Mouse (Mus musculus) hindbrain, embryonic 13.5 days (tissue): ENCODE measurements around the gene Ahctf1. TPM values are rescaled to one million over a fixed set of nuclear protein-coding genes. Genes with fewer than 3 reads are reported as not detected.
A peak's percentile ranks its signal among the peaks of the same experiment; 100 is the strongest.
"Not testable (repeated sequence)": the region's sequence is repeated elsewhere in the genome, so short reads cannot be mapped to it uniquely, and the experiment has no call there.

Source experiments
- ATAC-seq: fragments of 200-750 bp; cut with Nextera tagmentation; 2 replicates; pipeline ENCODE4 v1.8.0; 2017; ENCODE audit warnings: moderate TSS enrichment; ENCODE audit not compliant: low FRiP score
- H3K27ac ChIP-seq: fragments of 300-500 bp; sonication (generic); 2 replicates; pipeline ENCODE4 v1.5.1; 2015; ENCODE audit warnings: inconsistent platforms, mild to moderate bottlenecking, moderate library complexity
- H3K27me3 ChIP-seq: fragments of 300-500 bp; sonication (generic); 2 replicates; pipeline ENCODE4 v1.6.1; 2015; ENCODE audit warnings: mild to moderate bottlenecking, inconsistent platforms
- H3K36me3 ChIP-seq: fragments of 300-500 bp; sonication (generic); 2 replicates; pipeline ENCODE4 v1.6.1; 2015; ENCODE audit warnings: mild to moderate bottlenecking, inconsistent platforms
- H3K4me1 ChIP-seq: fragments of 300-500 bp; sonication (generic); replicated peaks from 2 replicates; pipeline ENCODE4 v1.6.1; 2015; ENCODE audit warnings: inconsistent platforms
- H3K4me2 ChIP-seq: fragments of 300-500 bp; sonication (generic); 2 replicates; pipeline ENCODE4 v1.6.1; 2015; ENCODE audit warnings: inconsistent platforms, mild to moderate bottlenecking, moderate library complexity
- H3K4me3 ChIP-seq: fragments of 300-500 bp; sonication (generic); 2 replicates; pipeline ENCODE4 v1.5.1; 2015; ENCODE audit warnings: mild to moderate bottlenecking, inconsistent platforms
- H3K9ac ChIP-seq: fragments of 300-500 bp; sonication (generic); 2 replicates; pipeline ENCODE4 v1.6.1; 2015; ENCODE audit warnings: mild to moderate bottlenecking, inconsistent platforms
- H3K9me3 ChIP-seq: fragments of 300-500 bp; sonication (generic); 2 replicates; pipeline ENCODE4 v1.6.1; 2016; ENCODE audit warnings: inconsistent platforms
- WGBS: fragments of 180-500 bp; shearing (Covaris S2); methylation state at CpG from one replicate; pipeline ENCODE4 v1.1.7; 2015; 5-methylcytosine and 5-hydroxymethylcytosine counted together
- polyA plus RNA-seq: library from polyadenylated mRNA; unstranded; fragments of >200 nt; fragmentation: Nextera tagmentation; extraction: Ambion mirVana; gene quantifications from 2 replicates; pipeline ENCODE4 v1.2.1, GENCODE M21; 2015

The Ahctf1 gene
- polyA plus RNA-seq, 1 experiment from 2014 or later: 17.0 TPM

DNA sequence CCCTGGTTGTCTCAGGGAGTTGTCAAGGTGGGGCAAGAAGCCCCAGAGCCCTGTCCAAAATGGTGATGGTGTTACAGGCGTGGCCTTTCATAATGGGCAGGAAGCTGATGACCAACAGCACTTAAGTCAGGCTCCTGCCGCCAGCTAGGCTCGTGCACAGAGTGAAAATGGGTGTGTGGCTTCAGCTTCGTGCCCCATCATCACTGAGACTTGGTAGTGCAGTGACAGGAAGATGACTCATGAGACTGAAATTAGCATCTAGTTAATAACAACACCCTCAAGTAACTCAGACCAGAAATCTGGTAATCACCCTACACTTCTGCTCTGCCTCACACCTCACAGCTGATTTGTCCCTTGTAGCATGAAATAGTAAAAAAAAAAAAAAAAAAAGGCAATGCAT lies 25.4 kb upstream of the Ahctf1 start:
- Histone ChIP-seq H3K9ac (no peak overlapping the region), H3K4me1 (no peaks in the 10 kb centered on the region), H3K9me3 (no peaks in the 10 kb centered on the region), H3K27ac (no peak overlapping the region), H3K36me3 (no peaks in the 10 kb centered on the region), H3K27me3 (no peaks in the 10 kb centered on the region), H3K4me3 (no peak overlapping the region), H3K4me2 (no peak overlapping the region)
- WGBS: 77% methylated on average over 4 of the region's 4 CpGs
- no peak for ATAC-seq

DNA sequence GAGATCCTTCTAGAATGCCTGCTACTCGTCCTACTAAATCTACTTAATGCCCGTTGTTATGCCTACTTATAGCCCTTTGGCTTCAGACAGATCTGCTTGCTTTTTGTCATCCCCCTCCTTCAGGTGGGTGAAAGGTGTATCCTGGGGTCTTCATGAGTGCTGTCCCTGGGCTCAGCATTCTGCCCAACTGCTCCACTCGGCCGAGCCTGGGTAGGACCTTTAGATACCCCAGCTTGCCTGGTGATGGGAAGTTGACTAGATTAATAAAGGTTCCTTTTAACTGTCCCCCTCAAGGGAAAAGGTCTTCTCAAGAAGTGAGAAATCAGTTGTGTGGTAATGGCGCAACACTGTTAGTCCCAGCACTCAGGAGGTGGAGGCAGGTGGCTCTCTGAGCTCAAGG lies 24.6 kb upstream of the Ahctf1 start:
- Histone ChIP-seq H3K27me3 (no peaks in the 10 kb centered on the region), H3K9me3 (no peaks in the 10 kb centered on the region), H3K4me2 (no peak overlapping the region), H3K27ac (no peak overlapping the region), H3K36me3 (no peaks in the 10 kb centered on the region), H3K4me3 (no peak overlapping the region), H3K4me1 (no peaks in the 10 kb centered on the region), H3K9ac (no peak overlapping the region)
- 93% methylated on average over 5 of the region's 5 CpGs for WGBS
- ATAC-seq: no peak

DNA sequence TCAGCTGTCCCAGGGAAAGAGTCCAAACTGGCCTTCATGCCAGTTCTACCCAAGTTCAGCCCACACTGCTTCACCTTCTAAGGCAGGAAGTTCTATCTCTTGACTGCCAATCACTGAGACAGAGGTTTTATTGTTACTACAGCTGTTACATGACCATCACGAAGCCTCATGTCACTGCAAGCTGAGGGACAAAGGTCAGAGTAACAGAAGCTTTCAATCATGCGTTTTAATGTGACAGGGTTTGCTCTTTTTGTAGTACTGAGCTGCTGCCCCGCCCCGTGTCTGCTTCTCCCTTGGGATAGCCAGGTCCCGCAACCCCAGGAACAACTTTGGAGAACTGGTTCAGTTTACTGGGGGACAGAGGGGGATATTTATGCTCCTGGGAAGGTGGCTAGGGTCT lies 21.1 kb upstream of the Ahctf1 start:
- Histone ChIP-seq H3K27ac (no peak overlapping the region), H3K4me2 (no peak overlapping the region), H3K4me3 (no peak overlapping the region), H3K9ac (no peak overlapping the region), H3K4me1 (no peaks in the 10 kb centered on the region), H3K27me3 (no peaks in the 10 kb centered on the region), H3K9me3 (no peaks in the 10 kb centered on the region), H3K36me3 (no peaks in the 10 kb centered on the region)
- 74% methylated on average over 5 of the region's 5 CpGs for WGBS
- no peak for ATAC-seq

DNA sequence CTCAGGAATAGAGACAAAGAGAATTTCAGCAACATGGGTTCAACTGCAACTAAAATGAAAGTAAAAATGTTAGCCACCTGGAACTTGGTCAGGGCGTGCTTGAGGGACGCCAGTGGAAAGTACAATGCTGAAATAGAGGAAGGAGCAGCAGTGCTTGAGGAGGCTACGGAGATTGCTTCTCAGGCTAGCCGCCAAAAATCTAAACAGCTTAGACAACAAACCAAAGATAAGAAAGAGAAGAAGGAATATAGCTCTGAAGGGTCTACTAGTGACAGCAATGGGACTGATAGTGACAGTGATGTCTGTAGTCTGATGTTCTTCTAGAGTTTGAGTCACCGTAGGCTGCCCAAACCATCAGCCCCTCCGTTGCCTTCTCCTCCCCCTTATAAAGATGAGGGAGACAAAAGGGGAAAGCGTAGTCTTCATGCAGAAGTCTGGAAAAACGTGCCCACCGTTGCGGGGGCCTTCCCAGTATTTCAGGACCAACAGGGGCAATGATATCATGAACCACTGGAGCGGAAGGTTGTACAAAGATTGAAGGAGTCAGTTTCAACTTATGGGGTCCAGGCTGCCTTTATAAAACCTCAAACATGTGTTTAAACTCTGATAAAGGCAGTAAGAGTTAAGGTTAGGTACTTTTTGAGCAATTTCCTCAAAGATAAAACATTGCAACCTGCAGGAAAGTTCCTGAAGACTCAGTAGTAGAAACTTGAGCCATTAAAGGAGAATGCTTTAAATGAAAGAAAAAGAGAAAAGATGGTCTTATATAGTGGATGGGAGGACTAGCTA lies 15.2 kb upstream of the Ahctf1 start:
- H3K27me3 ChIP-seq, ATAC-seq, H3K9ac ChIP-seq, H3K4me1 ChIP-seq, H3K36me3 ChIP-seq, H3K4me3 ChIP-seq, H3K9me3 ChIP-seq, H3K27ac ChIP-seq, H3K4me2 ChIP-seq: not testable (repeated sequence)
- WGBS: 90% methylated on average over 11 of the region's 11 CpGs

DNA sequence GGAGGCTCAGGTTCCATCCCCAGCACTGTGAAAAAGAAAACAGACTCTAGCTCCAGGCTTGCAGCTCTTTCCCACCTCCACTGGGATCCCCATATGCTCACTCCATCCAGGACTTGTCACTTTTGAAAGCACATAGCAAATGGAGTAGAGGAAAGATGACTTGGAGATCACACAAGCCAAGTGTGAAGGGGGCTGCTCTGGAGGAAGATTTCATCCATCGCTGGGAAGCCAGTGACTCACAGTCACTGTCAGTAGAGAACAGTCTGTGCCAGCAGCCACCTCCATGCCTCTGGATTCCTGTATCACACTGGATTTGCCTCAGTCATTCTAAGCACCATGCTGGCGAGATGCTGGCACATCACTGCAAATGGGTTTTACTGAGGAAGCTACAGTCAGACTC lies 11.1 kb upstream of the Ahctf1 start:
- no peak for ATAC-seq
- no peak overlapping the region for H3K4me3 ChIP-seq
- H3K36me3 ChIP-seq: no peaks in the 10 kb centered on the region
- H3K9me3 ChIP-seq: no peaks in the 10 kb centered on the region
- no peaks in the 10 kb centered on the region for H3K4me1 ChIP-seq
- no peak overlapping the region for H3K9ac ChIP-seq
- H3K27me3 ChIP-seq: no peaks in the 10 kb centered on the region
- H3K27ac ChIP-seq: no peak overlapping the region
- H3K4me2 ChIP-seq: no peak overlapping the region
- WGBS: 84% methylated on average over 2 of the region's 2 CpGs

DNA sequence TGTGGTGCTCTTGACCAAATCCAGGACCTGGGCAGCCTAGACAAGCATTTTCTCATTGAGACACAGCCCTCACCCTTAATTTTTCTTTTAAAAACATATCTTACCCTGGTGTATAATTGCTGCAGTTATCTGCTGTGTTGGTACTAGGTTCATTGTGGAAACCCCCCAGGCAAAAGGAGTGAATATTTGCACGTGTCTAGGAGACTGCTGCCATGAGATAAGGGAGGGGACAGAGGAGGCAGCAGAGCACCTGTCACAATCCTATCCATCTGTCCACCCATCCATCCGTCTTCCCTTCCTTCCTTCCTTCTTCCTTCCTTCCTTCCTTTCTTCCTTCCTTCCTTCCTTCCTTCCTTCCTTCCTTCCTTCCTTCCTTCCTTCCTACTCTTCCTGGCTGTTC lies 9.9 kb upstream of the Ahctf1 start:
- ATAC-seq: no peak
- Histone ChIP-seq H3K4me1 (no peaks in the 10 kb centered on the region), H3K27ac (no peak overlapping the region), H3K4me2 (no peak overlapping the region), H3K4me3 (no peak overlapping the region), H3K9ac (no peak overlapping the region), H3K27me3 (no peaks in the 10 kb centered on the region), H3K9me3 (no peaks in the 10 kb centered on the region), H3K36me3 (no peaks in the 10 kb centered on the region)
- WGBS: 64% methylated on average over 2 of the region's 2 CpGs

DNA sequence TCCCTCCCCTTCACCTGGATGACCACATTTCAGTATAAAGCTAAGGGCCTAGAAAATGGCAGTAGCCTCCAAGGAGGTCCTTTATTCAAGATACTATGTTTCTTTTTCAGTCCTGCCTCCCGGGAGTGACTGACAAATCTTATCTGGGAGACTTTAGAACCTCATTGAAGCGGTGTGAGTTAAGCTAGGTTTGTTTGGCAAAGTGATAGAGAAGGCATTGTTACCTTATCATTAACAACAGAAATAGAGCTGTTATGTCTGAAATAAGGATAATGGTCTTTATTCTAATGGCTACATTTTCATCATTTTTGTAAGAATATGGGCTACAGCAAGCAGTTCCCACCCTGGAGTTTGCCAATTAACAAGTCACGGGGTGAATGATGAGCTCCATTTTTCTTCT lies 4.8 kb upstream of the Ahctf1 start:
- no peaks in the 10 kb centered on the region for H3K36me3 ChIP-seq
- no peak overlapping the region for H3K4me2 ChIP-seq
- H3K27me3 ChIP-seq: no peaks in the 10 kb centered on the region
- no peak overlapping the region for H3K27ac ChIP-seq
- no peak overlapping the region for H3K4me3 ChIP-seq
- H3K4me1 ChIP-seq: peaks cover 4% of the 10 kb centered on the region; the same call in 1 of the 2 replicates
- no peak overlapping the region for H3K9ac ChIP-seq
- no peak for ATAC-seq
- no peaks in the 10 kb centered on the region for H3K9me3 ChIP-seq
- 89% methylated on average over 3 of the region's 3 CpGs for WGBS

DNA sequence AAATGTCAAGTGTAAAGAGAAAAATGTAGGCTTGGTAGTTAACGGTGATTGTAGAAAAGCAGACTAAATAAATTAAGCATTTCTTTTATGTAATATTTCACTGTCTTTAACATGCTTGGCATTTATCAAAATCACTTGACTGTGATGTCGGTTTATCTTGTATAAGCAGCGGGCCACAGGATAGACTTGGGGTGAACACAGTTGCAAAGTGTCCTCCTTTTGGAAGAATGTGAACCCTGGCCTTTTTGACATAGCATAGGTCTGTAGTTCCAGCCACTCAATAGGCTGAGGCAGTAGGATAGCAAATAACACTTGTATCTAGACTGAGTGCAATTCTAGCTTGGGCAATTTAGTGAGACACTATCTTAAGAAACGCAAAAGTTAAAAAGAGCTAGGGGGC lies 4.0 kb upstream of the Ahctf1 start:
- no peak for ATAC-seq
- H3K36me3 ChIP-seq: no peaks in the 10 kb centered on the region
- WGBS: 90% methylated on average over 4 of the region's 4 CpGs

DNA sequence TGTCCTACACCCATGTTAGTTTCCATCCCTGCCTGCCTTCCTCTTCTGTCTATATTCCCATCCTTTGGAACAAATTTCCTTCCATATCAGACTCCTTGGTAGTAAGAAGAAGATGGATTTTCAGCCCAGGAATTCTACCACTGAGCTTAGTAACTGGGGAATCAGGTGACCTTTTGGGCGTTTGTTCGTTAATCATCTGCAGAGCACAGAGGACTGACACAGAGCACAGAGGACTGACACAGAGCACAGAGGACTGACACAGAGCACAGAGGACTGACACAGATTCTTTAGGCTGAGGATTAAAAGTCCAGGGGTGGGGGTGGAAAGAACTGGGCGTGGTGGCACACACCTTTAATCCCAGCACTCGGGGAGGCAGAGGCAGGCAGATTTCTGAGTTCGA lies 2.3 kb upstream of the Ahctf1 start:
- ATAC-seq: no peak
- 86% methylated on average over 5 of the region's 5 CpGs for WGBS

More for the DNA sequence above, 4.0 kb upstream of the Ahctf1 start:
- Histone ChIP-seq H3K27ac (no peak overlapping the region), H3K9ac (no peak overlapping the region), H3K4me2 (no peak overlapping the region), H3K27me3 (no peaks in the 10 kb centered on the region), H3K4me3 (no peak overlapping the region), H3K9me3 (no peaks in the 10 kb centered on the region), H3K4me1 (peaks cover 8% of the 10 kb centered on the region)

DNA sequence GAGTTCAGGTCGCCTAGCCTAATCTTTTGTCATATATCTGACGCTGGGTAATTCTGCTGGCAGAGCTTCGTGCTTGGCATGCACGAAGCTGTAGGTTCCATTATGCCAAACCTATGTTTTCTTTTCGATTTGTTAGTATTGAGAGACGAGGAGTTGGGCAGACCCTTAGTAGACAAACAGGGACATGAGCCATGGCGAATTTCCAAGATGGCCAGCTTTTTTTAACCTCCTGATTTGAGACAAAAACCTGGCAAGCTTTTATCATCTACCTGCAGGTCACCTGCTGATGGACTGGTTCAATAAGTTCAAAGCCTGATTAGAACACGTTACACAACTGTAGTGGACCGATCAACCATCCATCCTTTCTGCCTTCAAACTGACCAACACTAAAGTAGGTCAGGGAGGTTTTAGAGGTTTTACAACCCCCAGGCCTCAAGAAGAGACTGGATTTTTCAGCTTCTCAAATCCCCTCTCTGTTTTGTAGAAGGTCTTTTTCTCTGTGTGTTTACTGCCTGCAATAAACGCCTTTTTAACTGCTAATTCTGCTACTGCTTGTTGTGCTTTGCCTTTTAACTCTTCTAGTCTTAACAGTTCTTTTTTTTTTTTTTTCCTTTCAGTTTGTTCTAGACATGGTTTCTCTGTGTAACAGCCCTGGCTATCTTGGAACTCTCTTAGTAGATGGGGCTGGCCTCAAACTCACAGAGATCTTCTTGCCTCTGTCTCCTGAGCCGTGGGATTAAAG lies 831 bp upstream of the Ahctf1 start:
- 35% methylated on average over 11 of the region's 11 CpGs for WGBS
- H3K27ac ChIP-seq: peak overlapping the region; percentile 77; the same call in 1 of the 2 replicates
- no peaks in the 10 kb centered on the region for H3K27me3 ChIP-seq
- H3K4me1 ChIP-seq: peaks cover 24% of the 10 kb centered on the region
- peak overlapping the region; percentile 93 for H3K4me2 ChIP-seq
- no peaks in the 10 kb centered on the region for H3K36me3 ChIP-seq
- ATAC-seq: peak; percentile 2; the same call in 1 of the 2 replicates
- peak overlapping the region; percentile 93 for H3K9ac ChIP-seq
- peak overlapping the region; percentile 93 for H3K4me3 ChIP-seq
- H3K9me3 ChIP-seq: no peaks in the 10 kb centered on the region

More for the DNA sequence above, 2.3 kb upstream of the Ahctf1 start:
- peaks cover 24% of the 10 kb centered on the region for H3K4me1 ChIP-seq
- H3K9ac ChIP-seq: no peak overlapping the region
- no peak overlapping the region for H3K27ac ChIP-seq
- no peaks in the 10 kb centered on the region for H3K36me3 ChIP-seq
- no peak overlapping the region for H3K4me3 ChIP-seq
- H3K4me2 ChIP-seq: no peak overlapping the region
- no peaks in the 10 kb centered on the region for H3K27me3 ChIP-seq
- no peaks in the 10 kb centered on the region for H3K9me3 ChIP-seq

DNA sequence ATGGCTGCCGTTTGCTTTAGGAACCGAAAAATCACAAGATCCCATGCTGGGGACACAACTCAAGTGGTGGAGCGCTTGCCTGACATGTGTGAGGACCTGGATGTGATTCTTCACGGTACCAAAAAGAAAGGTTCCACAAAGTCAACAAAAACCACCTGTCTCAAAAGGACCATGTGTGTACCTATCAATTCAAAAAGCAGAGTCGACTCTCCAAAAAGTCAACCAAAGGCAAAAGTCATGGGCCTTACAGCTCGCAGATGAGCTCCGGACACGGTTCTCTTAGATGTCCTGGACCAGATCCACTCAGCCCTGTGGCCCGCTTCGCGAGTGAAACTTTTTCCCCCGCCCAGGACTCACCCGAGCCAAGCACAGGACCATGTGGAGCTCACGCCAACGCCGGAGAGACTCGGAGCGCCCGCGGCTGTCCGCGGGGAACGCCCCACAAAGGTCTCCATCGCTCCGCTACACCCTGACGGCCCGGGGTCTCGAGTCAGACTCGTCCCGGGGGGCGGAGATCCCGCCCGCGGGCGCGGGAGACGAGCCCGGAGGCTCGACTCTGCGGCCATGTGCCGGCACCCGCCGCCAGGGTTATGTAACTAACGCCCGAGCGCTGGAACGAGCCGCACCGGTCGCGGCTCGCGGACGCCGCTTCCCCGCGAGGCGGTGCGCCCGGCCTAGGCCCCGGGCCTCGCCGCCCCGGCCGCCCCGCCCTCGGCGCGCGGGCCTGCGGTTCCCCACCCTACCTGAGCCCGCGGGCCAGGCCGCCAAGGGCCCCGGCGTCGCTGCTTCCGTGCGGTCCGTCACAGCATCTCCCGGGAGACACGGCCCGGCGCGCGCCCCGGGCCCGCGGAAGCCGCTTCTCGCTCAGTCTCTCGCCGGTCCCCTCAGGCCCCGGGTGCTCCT lies 619 bp downstream of the Ahctf1 start, which contains the start of gene Gm10518:
Gm10518 (plus strand) TSS at position 767 of the 903 bp plus-strand sequence.
- peak within 1 kb of the TSS; percentile 93 for H3K4me3 ChIP-seq
- peak within 1 kb of the TSS; percentile 96 for H3K27ac ChIP-seq
- H3K4me2 ChIP-seq: peak within 1 kb of the TSS; percentile 93
- ATAC-seq: peak; percentile 85
- no peaks in the 10 kb centered on the region for H3K27me3 ChIP-seq
- under 1% methylated on average over 93 of the region's 94 CpGs for WGBS
- H3K9me3 ChIP-seq: no peaks in the 10 kb centered on the region
- H3K36me3 ChIP-seq: peaks cover 10% of the 10 kb centered on the region
- peak within 1 kb of the TSS; percentile 93 for H3K9ac ChIP-seq
- peaks cover 24% of the 10 kb centered on the region for H3K4me1 ChIP-seq

DNA sequence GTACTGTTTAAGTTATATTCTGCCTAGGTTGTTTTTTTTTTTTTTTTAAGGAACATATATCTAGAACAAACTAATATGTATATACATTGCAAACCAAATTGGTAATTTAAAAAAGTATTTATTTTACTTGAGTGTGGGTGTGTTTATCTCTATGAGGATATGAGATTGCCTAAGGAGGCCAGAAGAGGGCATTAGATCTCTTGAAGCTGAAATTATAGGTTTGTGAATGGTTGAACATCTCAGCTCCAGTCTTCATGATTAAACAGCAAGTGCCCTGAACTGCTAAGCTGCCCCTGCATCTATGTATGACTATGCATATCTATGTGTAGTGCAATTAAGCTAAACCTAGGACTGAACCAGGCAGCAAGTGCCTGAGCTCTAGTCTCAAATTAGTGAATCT lies 4.7 kb downstream of the Ahctf1 start:
- Histone ChIP-seq H3K4me2 (no peak overlapping the region), H3K9me3 (no peaks in the 10 kb centered on the region), H3K27ac (no peak overlapping the region), H3K4me1 (peaks cover 19% of the 10 kb centered on the region), H3K27me3 (no peaks in the 10 kb centered on the region), H3K36me3 (peaks cover 39% of the 10 kb centered on the region), H3K9ac (no peak overlapping the region), H3K4me3 (no peak overlapping the region)
- no peak for ATAC-seq
